Mouse (Mus musculus): ENCODE measurements at regions not wholly inside any gene's neighbourhood (a gene's known extent, or its start where the extent isn't known, plus 50 kb on each side); places are given as distances from the start of the nearest gene placed in this dataset.
A peak's percentile ranks its signal among the peaks of the same experiment; 100 is the strongest.

- no peak for DNase-seq (ENCODE audit: low spot score in 2 of 2)
- intact Hi-C loops (cut with DNase I): no loop called here
Observed at GRCm38 (mm10) chr11:34982775-34983457, 138.1 kb upstream of the Slit3 start.

- intact Hi-C loops (cut with DNase I): no loop called here
- no peak for DNase-seq (ENCODE audit: low spot score in 2 of 2)
Observed at GRCm38 (mm10) chr11:34980210-34980609, 140.8 kb upstream of the Slit3 start.

- intact Hi-C loops (cut with DNase I): no loop called here
- DNase-seq (ENCODE audit: low spot score in 2 of 2): no peak
Observed at GRCm38 (mm10) chr11:34977861-34978260, 143.2 kb upstream of the Slit3 start.

- intact Hi-C loops (cut with DNase I): no loop called here
- no peak for DNase-seq (ENCODE audit: low spot score in 2 of 2)
Observed at GRCm38 (mm10) chr11:34975771-34976302, 142.4 kb upstream of the Spdl1 start.

- no peak for DNase-seq (ENCODE audit: low spot score in 2 of 2)
Observed at GRCm38 (mm10) chr11:34973467-34973921, 140.1 kb upstream of the Spdl1 start.

GRCm38 (mm10) chr11:34973012-34973411 lies 139.6 kb upstream of the Spdl1 start:
- intact Hi-C loops (cut with DNase I): no loop called here
- no peak for DNase-seq (ENCODE audit: low spot score in 2 of 2)

More at GRCm38 (mm10) chr11:34973467-34973921, 140.1 kb upstream of the Spdl1 start:
- intact Hi-C loops (cut with DNase I): no loop called here

- DNase-seq (ENCODE audit: low spot score in 2 of 2): no peak
- intact Hi-C loops (cut with DNase I): no loop called here
Observed at GRCm38 (mm10) chr11:34959291-34959690, 125.8 kb upstream of the Spdl1 start.

GRCm38 (mm10) chr11:34941486-34942456 lies 108.3 kb upstream of the Spdl1 start:
- no peak for DNase-seq (ENCODE audit: low spot score in 2 of 2)
- intact Hi-C loops (cut with DNase I): no loop called here

- no peak for DNase-seq (ENCODE audit: low spot score in 2 of 2)
- intact Hi-C loops (cut with DNase I): no loop called here
Observed at GRCm38 (mm10) chr11:34940151-34940550, 106.7 kb upstream of the Spdl1 start.

- DNase-seq (ENCODE audit: low spot score in 2 of 2): peak; percentile 38 to 41
- intact Hi-C loops (cut with DNase I): no loop called here
Observed at GRCm38 (mm10) chr11:34939002-34939401, 105.6 kb upstream of the Spdl1 start.

- intact Hi-C loops (cut with DNase I): no loop called here
- no peak for DNase-seq (ENCODE audit: low spot score in 2 of 2)
Observed at GRCm38 (mm10) chr11:34932191-34932590, 98.8 kb upstream of the Spdl1 start.

GRCm38 (mm10) chr11:34917175-34917574 lies 83.7 kb upstream of the Spdl1 start:
- no peak for DNase-seq (ENCODE audit: low spot score in 2 of 2)
- intact Hi-C loops (cut with DNase I): no loop called here

GRCm38 (mm10) chr11:34909841-34910240 lies 76.4 kb upstream of the Spdl1 start:
- no peak for DNase-seq (ENCODE audit: low spot score in 2 of 2)

GRCm38 (mm10) chr11:34904271-34904670 lies 70.8 kb upstream of the Spdl1 start:
- intact Hi-C loops (cut with DNase I): no loop called here
- no peak for DNase-seq (ENCODE audit: low spot score in 2 of 2)

More at GRCm38 (mm10) chr11:34909841-34910240, 76.4 kb upstream of the Spdl1 start:
- intact Hi-C loops (cut with DNase I): no loop called here

GRCm38 (mm10) chr11:34899400-34899799 lies 66.0 kb upstream of the Spdl1 start:
- intact Hi-C loops (cut with DNase I): no loop called here
- DNase-seq (ENCODE audit: low spot score in 2 of 2): no peak

GRCm38 (mm10) chr11:34895624-34896023 lies 62.2 kb upstream of the Spdl1 start:
- intact Hi-C loops (cut with DNase I): no loop called here
- no peak for DNase-seq (ENCODE audit: low spot score in 2 of 2)

- intact Hi-C loops (cut with DNase I): loop anchor here (5.0 kb wide), 1 partner anchor 124 kb away; no protein-coding TSS in a partner anchor
- no peak for DNase-seq (ENCODE audit: low spot score in 2 of 2)
Observed at GRCm38 (mm10) chr11:34888374-34889136, 55.1 kb upstream of the Spdl1 start.

GRCm38 (mm10) chr11:34887587-34887986 lies 54.1 kb upstream of the Spdl1 start:
- no peak for DNase-seq (ENCODE audit: low spot score in 2 of 2)
- intact Hi-C loops (cut with DNase I): loop anchor here (5.0 kb wide), 1 partner anchor 125 kb away; no protein-coding TSS in a partner anchor

Data from left cerebral cortex, postnatal 36 days (tissue).